Mouse (Mus musculus) spleen, postnatal 0 days (tissue): ENCODE measurements around the gene Ins1. TPM values are rescaled to one million over a fixed set of nuclear protein-coding genes. Genes with fewer than 3 reads are reported as not detected.

ENCODE experiments used
- polyA plus RNA-seq: library from polyadenylated mRNA; unstranded; fragments of >200 nt; fragmentation: Nextera tagmentation; extraction: Ambion mirVana; gene quantifications from 2 replicates; pipeline ENCODE4 v1.2.1, GENCODE M21; 2015

The Ins1 gene
- 1.7 and 2.8 TPM in 2 replicates for polyA plus RNA-seq

DNA sequence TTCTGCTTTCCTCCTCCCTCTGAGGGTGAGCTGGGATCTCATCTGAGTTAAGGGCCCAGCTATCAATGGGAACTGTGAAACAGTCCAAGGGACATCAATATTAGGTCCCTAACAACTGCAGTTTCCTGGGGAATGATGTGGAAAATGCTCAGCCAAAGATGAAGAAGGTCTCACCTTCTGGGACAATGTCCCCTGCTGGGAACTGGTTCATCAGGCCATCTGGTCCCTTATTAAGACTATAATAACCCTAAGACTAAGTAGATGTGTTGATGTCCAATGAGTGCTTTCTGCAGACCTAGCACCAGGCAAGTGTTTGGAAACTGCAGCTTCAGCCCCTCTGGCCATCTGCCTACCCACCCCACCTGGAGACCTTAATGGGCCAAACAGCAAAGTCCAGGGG, at the start of gene Ins1:
Gene Ins1, plus strand, starts transcription at position 301 of the 400 bp plus-strand sequence.

